Mouse (Mus musculus) ES-E14 (cell line): ENCODE results near the gene Rps7. TPM values are rescaled to one million over a fixed set of nuclear protein-coding genes. Genes with fewer than 3 reads are reported as not detected.

Source experiments
- DNase-seq: peaks from one replicate; pipeline ENCODE4 v3.0.0-alpha.2; 2013; ENCODE audit warnings: low read depth, low spot score
- H3K27ac ChIP-seq: 2 replicates; pipeline ENCODE4 v1.5.1; 2012; ENCODE audit warnings: low read depth, mild to moderate bottlenecking, low read length, moderate library complexity, mixed read lengths; ENCODE audit not compliant: poor library complexity, insufficient read depth, severe bottlenecking
- H3K36me3 ChIP-seq: 2 replicates; pipeline ENCODE4 v1.6.1; 2012; ENCODE audit warnings: mild to moderate bottlenecking, low read length, moderate library complexity, mixed read lengths; ENCODE audit not compliant: control insufficient read depth, poor library complexity, insufficient read depth, severe bottlenecking
- H3K4me1 ChIP-seq, 2 experiments: fragments of 150-350 bp in 1 of 2; sonication (generic) in 1 of 2; 2 replicates each; pipeline ENCODE4 v1.6.1; 2012; ENCODE audit warnings: low read length in 2 of 2, mild to moderate bottlenecking in 1 of 2, mixed read lengths in 1 of 2; ENCODE audit not compliant: control insufficient read depth in 2 of 2, insufficient read depth in 2 of 2, poor library complexity in 1 of 2
- H3K4me3 ChIP-seq, 2 experiments: fragments of 150-350 bp in 1 of 2; sonication (generic) in 1 of 2; 2 replicates each; pipeline ENCODE4 v1.5.1; 2012; ENCODE audit warnings: low read length in 2 of 2, low read depth in 1 of 2, mild to moderate bottlenecking in 1 of 2, mixed read lengths in 1 of 2; ENCODE audit not compliant: insufficient read depth in 1 of 2, poor library complexity in 1 of 2, severe bottlenecking in 1 of 2
- H3K9ac ChIP-seq: 2 replicates; pipeline ENCODE4 v1.6.1; 2012; ENCODE audit warnings: low read depth, mild to moderate bottlenecking, low read length, mixed read lengths; ENCODE audit not compliant: poor library complexity, insufficient read depth, severe bottlenecking
- H3K9me3 ChIP-seq: fragments of 150-350 bp; sonication (generic); 2 replicates; pipeline ENCODE4 v1.6.1; 2012; ENCODE audit warnings: low read depth, mild to moderate bottlenecking, low read length; ENCODE audit not compliant: control insufficient read depth, insufficient read depth
- CHD2 ChIP-seq: IDR thresholded peaks from 2 replicates; pipeline ENCODE4 v1.6.1; 2014; ENCODE audit warnings: mild to moderate bottlenecking, low read depth, low read length, inconsistent platforms
- HCFC1 ChIP-seq: IDR thresholded peaks from 2 replicates; pipeline ENCODE4 v1.6.1; 2012; ENCODE audit warnings: low read length, inconsistent platforms, borderline replicate concordance; ENCODE audit not compliant: insufficient read depth
- MAFK ChIP-seq: IDR thresholded peaks from 2 replicates; pipeline ENCODE4 v1.6.1; 2014; ENCODE audit warnings: mild to moderate bottlenecking, low read depth, low read length, inconsistent platforms; ENCODE audit not compliant: insufficient read depth
- ZC3H11A ChIP-seq: IDR thresholded peaks from 2 replicates; pipeline ENCODE4 v1.6.1; 2012; ENCODE audit warnings: low read depth, mild to moderate bottlenecking, inconsistent platforms, low read length, borderline replicate concordance
- ZNF384 ChIP-seq: IDR thresholded peaks from 2 replicates; pipeline ENCODE4 v1.6.1; 2012; ENCODE audit warnings: low read depth, low read length, inconsistent platforms
- in situ Hi-C, 2 experiments: fragments of 600-800 bp; cut with MboI; formaldehyde crosslinking; loops; one replicate each; pipeline ENCODE4 v1.15.1; 2025; ENCODE audit warnings: low sequenced_read_pairs in 2 of 2, inconsistent platforms in 1 of 2; ENCODE audit not compliant: unreplicated experiment in 2 of 2
- total RNA-seq: library from RNA; depleted of rRNA; stranded (reverse); fragments of 300-350 nt; gene quantifications from 2 replicates; pipeline ENCODE4 v1.2.3, GENCODE M21; 2012

Gene Rps7
- total RNA-seq, 1 experiment = 1,705 TPM

- peak; percentile 73; the same call in 1 of the 2 replicates for TF ChIP-seq HCFC1
- no peak for TF ChIP-seq ZNF384
- no peak for TF ChIP-seq CHD2
- peak within 1 kb of the TSS; percentile 83 to 96 for H3K4me3 ChIP-seq
- H3K4me1 ChIP-seq = no peaks in the 10 kb centered on the region
- H3K27ac ChIP-seq = no peak within 1 kb of the TSS
- DNase-seq = peak; percentile 91
- peaks cover 5% of the 10 kb centered on the region for H3K36me3 ChIP-seq
- no peaks in the 10 kb centered on the region for H3K9me3 ChIP-seq
- H3K9ac ChIP-seq = peak within 1 kb of the TSS; percentile 88
- in situ Hi-C loops = no loop called here
Measured at GRCm38 (mm10) chr12:28649141-28650110, 13.7 kb upstream of the Rps7 start, which contains the start of gene Rnaseh1. TSS of gene Rnaseh1 (plus strand) at chr12:28649602.

GRCm38 (mm10) chr12:28638778-28639177 lies 3.0 kb upstream of the Rps7 start:
- in situ Hi-C loops = no loop called here
- TF ChIP-seq ZNF384 (no peak), ZC3H11A (no peak), MAFK (no peak), HCFC1 (no peak), CHD2 (no peak)

GRCm38 (mm10) chr12:28636543-28636942 lies 790 bp upstream of the Rps7 start:
- Histone ChIP-seq H3K36me3 (peaks cover 37% of the 10 kb centered on the region), H3K9me3 (no peaks in the 10 kb centered on the region), H3K9ac (peak overlapping the region; percentile 94; the same call in 1 of the 2 replicates), H3K4me3 (peak overlapping the region; percentile 68 to 83), H3K4me1 (peaks cover 0 to 6% of the 10 kb centered on the region in 2 experiments; a peak in 1 of 4 replicates), H3K27ac (no peak overlapping the region; the same call in 1 of the 2 replicates)
- peak; percentile 88 for TF ChIP-seq ZNF384
- TF ChIP-seq MAFK = no peak
- DNase-seq = no peak
- in situ Hi-C loops = no loop called here

More at GRCm38 (mm10) chr12:28638778-28639177, 3.0 kb upstream of the Rps7 start:
- no peak overlapping the region for H3K4me3 ChIP-seq
- no peak overlapping the region for H3K9ac ChIP-seq
- H3K27ac ChIP-seq = no peak overlapping the region
- peaks cover 15% of the 10 kb centered on the region for H3K36me3 ChIP-seq
- H3K9me3 ChIP-seq = no peaks in the 10 kb centered on the region
- no peak for DNase-seq
- H3K4me1 ChIP-seq = peaks cover 0 to 2% of the 10 kb centered on the region in 2 experiments; a peak in 1 of 4 replicates

- in situ Hi-C loops = no loop called here
- H3K4me1 ChIP-seq = peaks cover 0 to 6% of the 10 kb centered on the region in 2 experiments; a peak in 1 of 4 replicates
- no peak for DNase-seq
- TF ChIP-seq HCFC1 = no peak
- TF ChIP-seq MAFK = no peak
- TF ChIP-seq ZC3H11A = no peak
- no peak for TF ChIP-seq CHD2
- no peak for TF ChIP-seq ZNF384
- peak overlapping the region; percentile 88 for H3K27ac ChIP-seq
- H3K9me3 ChIP-seq = no peaks in the 10 kb centered on the region
- peak overlapping the region; percentile 91 for H3K9ac ChIP-seq
- peak overlapping the region; percentile 95 to 98 for H3K4me3 ChIP-seq
- H3K36me3 ChIP-seq = peaks cover 50% of the 10 kb centered on the region
Measured at GRCm38 (mm10) chr12:28635058-28635534, 657 bp downstream of the Rps7 start.
